21 mouse cellular contexts compared by ENCODE assay signal in the genomic region with DNA sequence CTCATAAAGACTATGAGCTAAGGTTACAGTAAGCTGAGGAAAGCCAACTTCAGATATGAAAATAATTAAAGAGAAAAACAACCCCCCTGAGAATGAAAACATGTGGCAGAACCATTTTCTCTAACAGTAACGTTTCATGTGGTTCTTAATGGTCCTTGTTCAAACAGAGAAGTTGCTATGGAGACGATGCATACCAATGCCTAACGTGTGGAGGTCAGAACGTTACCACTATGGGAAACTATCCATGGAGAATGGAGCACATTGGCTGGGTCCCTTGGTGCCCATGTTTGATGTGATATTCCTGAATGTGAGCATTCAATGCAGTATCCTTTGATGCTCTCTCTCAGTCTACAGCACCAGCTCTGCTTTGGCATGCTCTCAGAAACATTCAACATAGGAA.
"Had no signal": no experiment of that assay in that cellular context is flagged by ENCODE, and none has a peak within 500 bp of the region (broad histone marks: within the 10 kb centered on the region; RNA-seq: fewer than 3 reads in every experiment).

No protein-coding gene starts in this region.

- H3K4me2 ChIP-seq: heart, embryonic 11.5 days; heart, embryonic 13.5 days; heart, embryonic 15.5 days; hindbrain, embryonic 13.5 days; hindbrain, embryonic 15.5 days had no signal

- DNase-seq: gastrocnemius, postnatal 14 days; gastrocnemius, postnatal 36 days; heart, adult 11 months; heart, adult 2 months; heart, postnatal 14 days; heart, postnatal 36 days; kidney, adult 11 months; kidney, adult 2 months; kidney, postnatal 10 days; kidney, postnatal 25 days; kidney, postnatal 4 days; liver had no signal

- H3K27ac ChIP-seq: heart, adult 2 months; heart, embryonic 13.5 days; heart, embryonic 15.5 days; hindbrain, embryonic 13.5 days; hindbrain, embryonic 15.5 days; hindbrain, postnatal 0 days; layer of hippocampus, adult 2 months; left cerebral cortex, adult 2 months had no signal

- H3K4me3 ChIP-seq: heart, adult 2 months; heart, embryonic 13.5 days; heart, embryonic 15.5 days; hindbrain, embryonic 13.5 days; hindbrain, embryonic 15.5 days; layer of hippocampus, adult 2 months; left cerebral cortex, adult 2 months had no signal

- H3K27me3 ChIP-seq: heart, embryonic 13.5 days; heart, embryonic 15.5 days; hindbrain, embryonic 13.5 days; hindbrain, embryonic 15.5 days had no signal

- H3K9me3 ChIP-seq: heart, embryonic 13.5 days; heart, embryonic 15.5 days; hindbrain, embryonic 13.5 days; hindbrain, embryonic 15.5 days had no signal

- H3K9ac ChIP-seq: heart, embryonic 13.5 days; heart, embryonic 15.5 days; hindbrain, embryonic 13.5 days; hindbrain, embryonic 15.5 days had no signal

- ATAC-seq: forebrain, embryonic 16.5 days; hindbrain, postnatal 0 days had no signal

- H3K36me3 ChIP-seq: heart, embryonic 13.5 days; heart, embryonic 15.5 days; hindbrain, embryonic 13.5 days; hindbrain, embryonic 15.5 days had no signal

- H3K4me1 ChIP-seq: heart, embryonic 13.5 days; heart, embryonic 15.5 days had no signal
